Mouse (Mus musculus) layer of hippocampus, postnatal 14 days (tissue): ENCODE results near the gene Gm26602. TPM values are rescaled to one million over a fixed set of nuclear protein-coding genes. Genes with fewer than 3 reads are reported as not detected.
A peak's percentile ranks its signal among the peaks of the same experiment; 100 is the strongest.

Source experiments
- DNase-seq, 2 experiments: peaks; one replicate each; pipeline ENCODE4 v3.0.0; 2021 to 2022; ENCODE audit warnings: low spot score in 2 of 2, mixed read lengths in 1 of 2
- long read RNA-seq, 2 experiments: library from polyadenylated mRNA; stranded (forward); transcript quantifications; one replicate each; pipeline ENCODE4 v2.0.0; 2021
- total RNA-seq, 2 experiments: library from RNA; stranded (reverse); gene quantifications; 2 replicates each; pipeline ENCODE4 v1.2.3; 2021

Gm26602 gene
- total RNA-seq = not detected
- long read RNA-seq, experiment 1 = 0 reads
- long read RNA-seq, experiment 2 = 0 reads

GRCm38 (mm10) chr10:79910556-79910955, at the start of gene Gm26602:
Gene Gm26602 (plus strand): TSS chr10:79910856.
- no peak for DNase-seq

- DNase-seq = no peak
Observed at GRCm38 (mm10) chr10:79861230-79862048, 49.2 kb upstream of the Gm26602 start.

- no peak for DNase-seq
Observed at GRCm38 (mm10) chr10:79862049-79862788, 48.4 kb upstream of the Gm26602 start.

GRCm38 (mm10) chr10:79862925-79863324, 47.7 kb upstream of the Gm26602 start:
- no peak for DNase-seq

- DNase-seq = no peak
Observed at GRCm38 (mm10) chr10:79864351-79865188, 46.1 kb upstream of the Gm26602 start.

GRCm38 (mm10) chr10:79865189-79865601, 45.5 kb upstream of the Gm26602 start:
- DNase-seq = no peak

GRCm38 (mm10) chr10:79865801-79866295, 44.8 kb upstream of the Gm26602 start:
- no peak for DNase-seq

GRCm38 (mm10) chr10:79866601-79867000, 44.1 kb upstream of the Gm26602 start:
- DNase-seq = no peak

GRCm38 (mm10) chr10:79871845-79872244, 38.8 kb upstream of the Gm26602 start:
- no peak for DNase-seq

- DNase-seq = no peak
Observed at GRCm38 (mm10) chr10:79872862-79873261, 37.8 kb upstream of the Gm26602 start.

- no peak for DNase-seq
Observed at GRCm38 (mm10) chr10:79873313-79873712, 37.3 kb upstream of the Gm26602 start.

GRCm38 (mm10) chr10:79873715-79874289, 36.9 kb upstream of the Gm26602 start:
- no peak for DNase-seq

GRCm38 (mm10) chr10:79874290-79874862, 36.3 kb upstream of the Gm26602 start, which contains the start of the genes Prtn3 and Plppr3:
Gene Prtn3 (plus strand): TSS chr10:79874476.
Gene Plppr3 (minus strand): TSS chr10:79874634.
- no peak for DNase-seq

GRCm38 (mm10) chr10:79877174-79877573, 33.5 kb upstream of the Gm26602 start:
- no peak for DNase-seq

- DNase-seq = no peak
Observed at GRCm38 (mm10) chr10:79877757-79878156, 32.9 kb upstream of the Gm26602 start.

- no peak for DNase-seq
Observed at GRCm38 (mm10) chr10:79879527-79879926, 31.1 kb upstream of the Gm26602 start.

- no peak for DNase-seq
Observed at GRCm38 (mm10) chr10:79880721-79881120, 29.9 kb upstream of the Gm26602 start.

- DNase-seq = no peak
Observed at GRCm38 (mm10) chr10:79881981-79882380, 28.7 kb upstream of the Gm26602 start.

GRCm38 (mm10) chr10:79883297-79884084, 27.2 kb upstream of the Gm26602 start:
- DNase-seq = peak in 1 of 2 experiments; percentile 78
